Mouse (Mus musculus): ENCODE data around the gene Eml2.

Eml2 gene

GRCm38 (mm10) chr7:19202065-19202850 lies 26.0 kb downstream of the Eml2 start:
- no peak for DNase-seq (ENCODE audit: low read depth, low spot score)

DNA sequence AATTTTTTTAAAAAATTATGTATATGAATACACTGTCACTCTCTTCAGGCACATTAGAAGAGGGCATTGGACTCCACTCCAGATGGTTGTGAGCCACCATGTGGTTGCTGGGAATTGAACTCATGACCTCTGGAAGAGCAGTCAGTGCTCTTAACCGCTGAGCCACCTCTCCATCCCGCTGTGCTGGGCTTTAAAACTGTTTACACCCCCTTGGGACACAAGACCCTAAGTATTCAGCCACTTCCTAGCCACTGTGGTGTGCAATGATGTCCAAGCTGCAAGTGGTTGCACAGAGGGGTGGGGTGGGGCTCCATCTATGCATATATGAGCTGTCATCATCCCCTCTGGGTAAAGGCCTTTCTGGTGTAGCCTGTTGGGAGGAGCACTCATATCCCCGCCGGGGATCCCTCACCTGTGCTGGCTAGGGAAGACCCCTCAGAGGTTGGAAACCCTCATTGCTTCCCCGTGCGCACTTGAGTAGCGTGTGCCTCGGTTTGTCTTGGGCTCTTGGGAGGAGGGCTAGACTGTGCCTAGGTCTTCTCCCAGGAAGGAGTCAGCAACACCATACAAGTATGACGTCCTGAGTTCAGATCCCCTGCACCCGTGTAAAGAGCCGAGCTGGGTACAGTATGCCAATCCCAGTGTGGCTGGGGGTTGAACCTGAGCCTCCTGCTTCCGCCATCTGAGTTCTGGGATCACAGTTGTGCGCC lies 32.1 kb downstream of the Eml2 start:
- DNase-seq (ENCODE audit: low read depth, low spot score): no peak

DNA sequence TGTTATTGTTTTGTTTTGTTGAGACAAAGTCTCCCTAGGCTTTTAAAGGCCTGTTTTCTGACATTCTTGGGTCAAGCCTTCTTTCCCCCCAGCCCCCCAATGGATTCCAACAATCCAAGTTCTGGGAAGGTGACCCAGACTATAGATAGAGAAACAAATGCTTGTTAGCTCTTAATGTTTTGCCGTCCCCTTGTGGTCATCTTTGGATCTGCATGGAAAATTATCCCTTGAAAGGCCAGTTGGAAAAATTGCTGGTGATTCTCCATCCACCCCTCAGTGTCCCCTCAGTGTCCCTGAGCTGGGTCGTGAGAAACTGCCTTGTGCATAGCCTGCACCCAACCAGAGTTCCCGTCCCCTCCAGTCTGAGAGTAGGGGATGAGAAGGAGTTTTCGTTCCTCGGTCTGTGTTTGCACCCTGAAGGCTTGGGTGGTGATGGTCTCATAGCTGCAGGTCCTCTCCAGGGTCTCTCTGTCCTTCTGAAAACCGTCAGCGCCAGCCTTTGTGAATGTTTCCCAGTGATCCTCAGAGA lies 32.8 kb downstream of the Eml2 start:
- no peak for DNase-seq (ENCODE audit: low read depth, low spot score)

GRCm38 (mm10) chr7:19209494-19209893 lies 33.3 kb downstream of the Eml2 start:
- no peak for DNase-seq (ENCODE audit: low read depth, low spot score)

DNA sequence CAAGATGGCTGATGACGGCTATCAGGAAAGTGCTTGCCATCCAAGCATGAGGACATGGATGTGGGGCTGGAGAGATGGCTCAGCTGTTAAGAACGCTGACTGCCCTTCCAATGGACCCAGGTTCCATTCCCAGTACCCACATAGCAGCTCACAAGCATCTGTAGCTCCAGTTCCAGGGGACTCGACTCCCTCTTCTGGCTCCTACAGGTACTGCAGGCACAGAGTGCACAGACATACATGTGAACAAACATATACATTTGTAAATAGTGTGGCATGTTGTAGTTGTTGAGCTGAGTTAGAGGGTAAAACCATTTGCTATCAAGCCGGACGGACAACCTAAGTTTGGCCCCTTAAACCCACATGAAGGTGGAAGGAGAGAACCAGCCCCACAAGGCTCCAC lies 33.8 kb downstream of the Eml2 start:
- no peak for DNase-seq (ENCODE audit: low read depth, low spot score)

DNA sequence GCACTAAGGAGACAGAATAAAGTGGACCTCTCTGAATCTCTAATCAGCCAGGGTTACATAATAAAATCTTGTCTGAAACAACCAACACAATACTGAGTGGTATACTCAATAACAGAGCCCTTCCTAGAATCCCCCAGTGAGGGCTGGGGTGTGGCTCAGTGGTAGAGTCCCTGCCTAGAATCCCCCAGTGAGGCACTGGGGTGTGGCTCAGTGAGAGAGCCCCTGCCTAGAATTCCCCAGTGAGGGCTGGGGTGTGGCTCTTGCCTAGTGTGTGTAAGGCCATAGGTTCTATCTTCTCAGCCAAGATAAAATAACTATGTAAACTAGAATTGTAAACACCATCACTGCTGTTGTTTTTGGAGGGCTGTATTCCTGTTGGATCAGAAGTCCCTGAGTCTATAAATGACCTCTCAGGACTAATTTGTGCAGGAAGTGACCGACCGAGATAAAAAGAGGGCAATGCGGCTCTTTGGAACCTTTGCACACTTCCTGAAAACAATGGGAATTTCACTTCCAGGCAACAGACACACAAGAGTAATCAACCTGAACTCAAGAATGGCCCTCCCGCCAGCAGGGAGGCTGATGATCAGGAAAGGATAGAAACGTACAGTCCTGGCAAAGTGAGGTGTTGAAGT lies 34.9 kb downstream of the Eml2 start:
- DNase-seq (ENCODE audit: low read depth, low spot score): no peak

- DNase-seq (ENCODE audit: low read depth, low spot score): no peak
Observed at GRCm38 (mm10) chr7:19211996-19212755, 36.0 kb downstream of the Eml2 start, which contains the start of gene Gpr4. Gpr4 (plus strand) TSS chr7:19212538.

DNA sequence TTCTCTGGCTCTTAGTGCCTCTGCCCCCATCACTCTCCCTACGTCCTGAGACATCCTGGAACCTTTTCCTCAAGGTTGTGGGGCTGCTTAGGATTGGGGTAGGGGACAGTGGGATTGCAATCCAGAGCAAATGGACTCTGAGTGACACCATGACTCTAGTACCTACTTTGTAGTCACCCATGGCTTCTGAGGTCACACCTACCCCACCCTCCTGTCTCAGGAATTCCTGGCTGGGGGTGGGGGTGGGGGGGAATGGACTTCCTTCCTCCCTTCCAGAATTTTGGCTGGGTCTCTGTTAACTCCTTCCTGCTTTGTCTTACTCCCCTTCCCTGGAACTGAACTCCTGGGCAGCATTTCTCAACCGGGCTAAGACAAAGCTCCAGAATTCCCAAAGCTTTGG lies 37.2 kb downstream of the Eml2 start:
- no peak for DNase-seq (ENCODE audit: low read depth, low spot score)

DNA sequence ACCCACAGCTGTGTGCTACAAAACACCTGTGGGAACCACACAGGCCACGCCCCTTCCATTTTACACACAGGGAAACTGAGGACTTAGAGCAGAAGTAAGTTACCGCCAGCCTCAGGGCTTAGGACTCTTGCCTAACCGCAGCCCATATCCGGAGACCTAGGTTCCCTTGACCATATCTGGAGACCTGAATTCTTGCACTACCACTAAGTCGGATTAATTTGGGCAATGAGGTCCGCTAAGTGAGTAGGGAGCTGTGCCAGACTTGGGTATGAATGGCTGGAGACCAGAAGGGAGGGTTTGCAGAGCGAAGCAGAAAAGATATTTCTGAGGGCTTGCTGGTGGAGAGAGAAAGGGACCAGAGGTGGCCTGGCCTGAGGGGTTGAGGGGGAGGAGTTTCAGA lies 38.1 kb downstream of the Eml2 start:
- DNase-seq (ENCODE audit: low read depth, low spot score): no peak

- no peak for DNase-seq (ENCODE audit: low read depth, low spot score)
Observed at GRCm38 (mm10) chr7:19214940-19215339, 38.7 kb downstream of the Eml2 start.

GRCm38 (mm10) chr7:19217492-19217891 lies 41.3 kb downstream of the Eml2 start:
- DNase-seq (ENCODE audit: low read depth, low spot score): no peak

- DNase-seq (ENCODE audit: low read depth, low spot score): no peak
Observed at GRCm38 (mm10) chr7:19217944-19218343, 41.7 kb downstream of the Eml2 start.

- DNase-seq (ENCODE audit: low read depth, low spot score): no peak
Observed at GRCm38 (mm10) chr7:19220061-19220460, 43.8 kb downstream of the Eml2 start.

GRCm38 (mm10) chr7:19222189-19222588 lies 46.0 kb downstream of the Eml2 start:
- no peak for DNase-seq (ENCODE audit: low read depth, low spot score)

- DNase-seq (ENCODE audit: low read depth, low spot score): no peak
Observed at GRCm38 (mm10) chr7:19222875-19223274, 46.7 kb downstream of the Eml2 start.

GRCm38 (mm10) chr7:19224933-19225332 lies 48.7 kb downstream of the Eml2 start:
- DNase-seq (ENCODE audit: low read depth, low spot score): no peak

DNA sequence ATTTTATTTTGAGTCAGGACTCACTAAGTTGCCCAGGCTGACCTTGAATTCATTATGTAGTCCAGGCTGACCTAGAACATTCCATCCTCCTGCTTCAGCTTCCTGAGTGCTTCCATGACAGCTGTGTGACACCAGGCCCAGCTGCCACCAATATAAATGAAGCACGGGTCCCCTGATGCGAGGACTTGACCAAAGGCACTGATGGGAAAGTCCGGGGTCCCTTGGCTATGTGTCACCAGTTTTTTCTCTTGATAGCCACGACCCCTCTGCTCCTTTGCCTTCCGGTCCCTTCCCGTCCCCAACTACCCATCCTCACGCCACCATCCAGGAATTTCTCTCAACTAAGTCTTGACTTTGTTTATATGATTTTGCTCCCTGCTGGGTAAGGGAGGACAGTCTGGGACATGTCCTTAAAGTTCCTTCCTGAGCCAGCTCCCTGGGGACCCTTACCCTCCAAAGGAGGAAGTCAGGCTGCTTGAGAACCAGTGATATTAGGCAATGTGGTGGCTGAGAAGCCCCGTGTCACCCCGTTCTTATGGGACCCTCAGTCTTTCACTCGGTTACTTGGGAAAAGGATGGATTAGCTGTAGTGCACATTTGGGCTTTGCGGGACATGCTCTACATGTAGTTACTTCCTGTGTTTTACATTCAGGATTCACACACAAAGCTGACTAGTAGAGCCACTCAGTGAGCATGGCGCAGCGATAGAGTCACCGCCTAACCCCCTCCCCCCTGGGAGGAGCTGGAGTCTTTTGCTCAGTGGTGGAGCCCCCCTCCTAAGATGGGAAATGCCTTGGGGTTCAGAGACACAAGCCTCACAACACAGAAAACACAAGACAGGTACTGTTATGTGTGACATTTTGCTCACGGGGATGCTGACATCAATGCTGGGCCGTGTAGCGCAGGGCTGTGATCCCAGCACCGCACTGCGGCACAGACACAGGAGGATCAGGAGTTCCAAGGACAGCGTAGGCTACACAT lies 50.9 kb downstream of the Eml2 start:
- DNase-seq (ENCODE audit: low read depth, low spot score): peak; percentile 28

DNA sequence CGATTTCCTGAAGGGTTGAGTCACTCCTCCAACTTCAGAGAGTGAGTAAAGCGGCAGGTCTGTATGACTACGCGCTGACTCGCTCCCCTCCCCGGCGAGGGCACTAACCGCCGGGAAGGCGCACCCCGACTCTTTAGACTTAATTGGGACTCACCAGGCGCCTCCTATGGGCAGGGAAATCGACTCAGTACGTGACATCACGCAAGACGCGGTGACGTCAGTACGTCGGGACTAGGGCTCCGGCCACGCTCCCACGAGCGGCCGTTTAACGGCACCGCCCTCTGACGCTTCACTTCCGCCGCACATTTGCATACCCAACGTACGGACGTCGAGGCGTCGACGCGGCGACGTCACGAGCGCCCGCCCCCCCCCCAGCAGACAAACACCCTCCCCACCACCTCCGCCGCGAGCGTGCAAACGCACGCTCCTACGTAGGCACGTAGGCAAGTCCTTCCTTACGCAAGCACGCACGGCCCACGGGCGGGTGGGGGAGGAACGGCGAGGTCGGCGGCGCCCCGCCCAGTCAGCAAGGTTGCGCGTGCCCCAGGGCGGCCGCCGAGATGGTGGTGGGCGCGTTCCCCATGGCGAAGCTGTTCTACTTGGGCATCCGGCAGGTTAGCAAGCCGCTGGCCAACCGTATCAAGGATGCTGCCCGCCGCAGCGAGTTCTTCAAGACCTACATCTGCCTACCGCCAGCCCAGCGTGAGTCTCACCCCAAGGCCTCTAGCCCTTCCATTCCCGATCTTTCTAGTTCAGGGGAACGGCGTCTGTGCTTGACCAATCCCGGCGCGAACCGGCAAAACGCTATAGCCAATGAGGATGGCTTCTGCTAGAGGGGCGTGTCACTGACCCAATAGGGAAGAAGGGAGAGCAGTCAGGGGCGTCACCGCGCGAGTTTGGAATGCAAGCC lies 51.9 kb downstream of the Eml2 start, which contains the start of gene Opa3:
TSS of gene Opa3 (plus strand) at position 452 of the 910 bp plus-strand sequence.
- peak; percentile 100 for DNase-seq (ENCODE audit: low read depth, low spot score)

DNA sequence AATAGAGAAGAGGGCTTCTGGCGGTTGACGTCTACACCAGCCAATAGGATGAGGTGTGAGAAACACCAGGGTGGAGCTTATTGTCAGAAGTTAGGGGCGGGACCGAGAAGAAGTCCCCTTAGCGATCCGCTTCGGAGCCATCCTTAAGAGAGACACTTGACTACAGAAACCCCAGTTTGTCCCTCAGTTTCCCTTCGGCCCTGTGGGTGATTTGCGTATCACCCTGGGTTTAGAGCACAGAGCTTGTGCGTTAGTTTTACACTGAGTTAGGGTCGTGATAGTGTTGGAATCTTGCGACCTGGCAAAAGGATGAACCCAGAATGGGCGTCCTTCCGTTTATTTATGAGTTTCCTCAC lies 52.5 kb downstream of the Eml2 start:
- DNase-seq (ENCODE audit: low read depth, low spot score): no peak

Measured in telencephalon, adult 2 months (tissue).